Mouse (Mus musculus) embryonic facial prominence, embryonic 11.5 days (tissue): ENCODE measurements around the gene Acta2. TPM values are rescaled to one million over a fixed set of nuclear protein-coding genes. Genes with fewer than 3 reads are reported as not detected.

Experiments used
- ATAC-seq: fragments of 200-750 bp; cut with Nextera tagmentation; replicated peaks from 2 replicates; pipeline ENCODE4 v1.8.0; 2017; ENCODE audit warnings: low read depth; ENCODE audit not compliant: insufficient number of reproducible peaks, low FRiP score, low TSS enrichment
- DNase-seq: peaks from one replicate; pipeline ENCODE4 v3.0.0-alpha.2; 2015; ENCODE audit warnings: low spot score
- H3K27ac ChIP-seq: fragments of 300-500 bp; sonication (generic); replicated peaks from 2 replicates; pipeline ENCODE4 v1.5.1; 2014; ENCODE audit warnings: mild to moderate bottlenecking, low read depth, low read length, control low read depth
- H3K27me3 ChIP-seq: fragments of 300-500 bp; sonication (generic); 2 replicates; pipeline ENCODE4 v1.6.1; 2014; ENCODE audit warnings: mild to moderate bottlenecking, low read length, moderate library complexity, mixed read lengths; ENCODE audit not compliant: control insufficient read depth, insufficient read depth
- H3K36me3 ChIP-seq: fragments of 300-500 bp; sonication (generic); replicated peaks from 2 replicates; pipeline ENCODE4 v1.6.1; 2014; ENCODE audit warnings: low read depth, mild to moderate bottlenecking, low read length, moderate library complexity, mixed read lengths; ENCODE audit not compliant: control insufficient read depth, insufficient read depth
- H3K4me1 ChIP-seq: fragments of 300-500 bp; sonication (generic); 2 replicates; pipeline ENCODE4 v1.6.1; 2014; ENCODE audit warnings: low read length, mixed read lengths; ENCODE audit not compliant: control insufficient read depth, insufficient read depth
- H3K4me2 ChIP-seq: fragments of 300-500 bp; sonication (generic); 2 replicates; pipeline ENCODE4 v1.6.1; 2014; ENCODE audit warnings: low read depth, mild to moderate bottlenecking, control low read depth, low read length, moderate library complexity
- H3K4me3 ChIP-seq: fragments of 300-500 bp; sonication (generic); 2 replicates; pipeline ENCODE4 v1.5.1; 2014; ENCODE audit warnings: low read depth, low read length, control low read depth
- H3K9ac ChIP-seq: fragments of 300-500 bp; sonication (generic); replicated peaks from 2 replicates; pipeline ENCODE4 v1.6.1; 2014; ENCODE audit warnings: mild to moderate bottlenecking, control low read depth, low read length
- H3K9me3 ChIP-seq: fragments of 300-500 bp; sonication (generic); replicated peaks from 2 replicates; pipeline ENCODE4 v1.6.1; 2016; ENCODE audit warnings: mild to moderate bottlenecking, low read length, inconsistent platforms, mixed read lengths; ENCODE audit not compliant: control insufficient read depth
- WGBS: fragments of 180-500 bp; shearing (Covaris S2); extraction: QIAGEN DNeasy Blood & Tissue Kit; methylation state at CpG from one replicate; pipeline ENCODE4 v1.1.7; 2014; 5-methylcytosine and 5-hydroxymethylcytosine counted together
- polyA plus RNA-seq: library from polyadenylated mRNA; unstranded; fragments of >200 nt; fragmentation: Nextera tagmentation; extraction: Ambion mirVana; gene quantifications from 2 replicates; pipeline ENCODE4 v1.2.1, GENCODE M21; 2014

Gene Acta2
- polyA plus RNA-seq, 1 experiment from 2014 or later, result 59.8 TPM

DNA sequence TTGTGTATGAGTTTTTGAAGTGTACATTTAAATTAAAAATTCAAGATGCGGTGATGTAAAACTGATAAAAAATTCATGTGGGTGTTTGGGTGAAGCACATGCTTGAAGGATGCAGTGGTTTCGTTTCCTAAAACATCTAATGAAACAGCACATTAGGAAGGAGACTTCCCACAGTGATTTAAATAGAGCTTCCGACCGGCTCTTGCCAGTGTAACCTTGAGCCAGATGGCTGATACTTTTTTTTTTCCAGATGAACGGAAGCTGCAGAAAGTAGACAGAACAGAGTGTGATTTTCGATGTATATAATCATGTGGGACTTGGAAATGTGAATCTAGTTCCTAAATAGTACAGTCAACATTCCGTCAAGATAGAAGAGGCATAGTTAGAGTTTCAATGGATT is 23.8 kb downstream of the Acta2 start:
- no peak overlapping the region for H3K4me2 ChIP-seq

GRCm38 (mm10) chr19:34222805-34223204 is 32.6 kb downstream of the Acta2 start:
- no peak overlapping the region for H3K27ac ChIP-seq
- H3K4me1 ChIP-seq, result no peaks in the 10 kb centered on the region
- no peaks in the 10 kb centered on the region for H3K9me3 ChIP-seq
- no peak for ATAC-seq
- H3K36me3 ChIP-seq, result no peaks in the 10 kb centered on the region
- no peak for DNase-seq
- H3K4me3 ChIP-seq, result no peak overlapping the region
- H3K9ac ChIP-seq, result no peak overlapping the region
- H3K27me3 ChIP-seq, result no peaks in the 10 kb centered on the region
- WGBS, result 86% methylated on average over 3 of the region's 3 CpGs
- H3K4me2 ChIP-seq, result no peak overlapping the region

More for the DNA sequence above, 23.8 kb downstream of the Acta2 start:
- no peak overlapping the region for H3K4me3 ChIP-seq
- H3K9me3 ChIP-seq, result no peaks in the 10 kb centered on the region
- H3K36me3 ChIP-seq, result no peaks in the 10 kb centered on the region
- ATAC-seq (no peak), DNase-seq (no peak)
- no peak overlapping the region for H3K9ac ChIP-seq
- no peak overlapping the region for H3K27ac ChIP-seq
- H3K27me3 ChIP-seq, result no peaks in the 10 kb centered on the region
- 70% methylated on average over 7 of the region's 7 CpGs for WGBS
- no peaks in the 10 kb centered on the region for H3K4me1 ChIP-seq

GRCm38 (mm10) chr19:34220732-34221380 is 34.5 kb downstream of the Acta2 start:
- no peaks in the 10 kb centered on the region for H3K9me3 ChIP-seq
- H3K36me3 ChIP-seq, result no peaks in the 10 kb centered on the region
- H3K4me3 ChIP-seq, result no peak overlapping the region
- 80% methylated on average over 2 of the region's 3 CpGs for WGBS
- ATAC-seq, result no peak
- H3K27ac ChIP-seq, result no peak overlapping the region
- no peak overlapping the region for H3K9ac ChIP-seq
- no peak for DNase-seq
- H3K27me3 ChIP-seq, result no peaks in the 10 kb centered on the region
- no peak overlapping the region for H3K4me2 ChIP-seq
- no peaks in the 10 kb centered on the region for H3K4me1 ChIP-seq

DNA sequence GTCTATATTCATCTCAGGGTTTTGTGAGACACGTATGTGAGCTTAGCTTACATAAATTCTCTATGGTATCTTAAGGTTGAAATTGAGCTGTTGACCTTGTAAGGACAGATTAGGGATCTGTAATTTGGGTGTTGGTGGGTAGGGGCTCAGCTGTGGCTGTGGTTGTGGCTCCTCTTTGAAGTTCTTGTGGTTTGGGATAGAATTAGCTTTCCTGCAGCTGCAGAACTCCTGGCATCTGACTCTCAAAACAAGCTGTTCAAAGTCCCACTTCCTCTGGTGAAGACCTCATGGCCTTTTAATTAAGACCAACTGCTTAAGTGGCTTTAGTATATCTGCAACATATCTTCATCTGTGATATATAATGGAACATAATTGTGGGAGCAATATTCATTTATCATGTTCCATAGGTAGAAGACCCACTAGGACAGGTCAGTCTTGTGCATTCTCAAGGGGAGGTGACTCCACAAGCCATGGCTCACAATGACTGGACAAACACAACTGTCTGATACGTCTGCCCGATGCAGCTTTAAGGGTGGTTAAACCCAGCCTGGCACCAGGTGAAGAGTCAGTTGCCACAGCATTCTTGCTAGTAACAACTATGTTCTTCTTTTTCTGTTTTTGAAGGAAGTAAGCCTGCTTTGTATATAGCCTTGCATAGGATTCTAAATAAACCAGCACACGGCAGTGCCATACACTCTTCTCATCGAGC is 36.0 kb downstream of the Acta2 start:
- H3K4me2 ChIP-seq, result no peak overlapping the region
- no peak overlapping the region for H3K27ac ChIP-seq
- ATAC-seq (no peak), DNase-seq (no peak)
- H3K36me3 ChIP-seq, result no peaks in the 10 kb centered on the region
- no peak overlapping the region for H3K9ac ChIP-seq
- WGBS, result 73% methylated on average over 5 of the region's 5 CpGs
- H3K9me3 ChIP-seq, result no peaks in the 10 kb centered on the region
- no peaks in the 10 kb centered on the region for H3K4me1 ChIP-seq
- H3K4me3 ChIP-seq, result no peak overlapping the region
- no peaks in the 10 kb centered on the region for H3K27me3 ChIP-seq

DNA sequence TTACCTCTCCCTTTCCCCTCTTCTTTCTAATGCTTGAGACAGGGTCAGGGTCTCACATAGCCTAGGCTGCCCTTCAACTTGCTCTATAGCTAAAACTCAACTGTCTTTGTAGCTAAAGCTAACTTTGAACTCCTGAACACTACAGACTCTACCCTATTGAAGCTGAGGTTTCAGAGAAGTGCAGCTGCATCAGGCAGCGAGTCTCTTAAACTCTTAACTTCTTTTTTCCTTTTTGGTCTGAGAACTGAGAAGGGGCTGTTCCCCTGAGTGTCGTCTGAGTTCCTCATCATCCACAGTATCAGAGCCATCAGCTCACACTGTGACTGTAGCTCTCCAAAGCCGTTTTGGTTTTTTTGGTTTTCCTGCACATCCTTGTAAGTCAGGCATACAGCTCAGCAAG is 37.6 kb downstream of the Acta2 start:
- Histone ChIP-seq H3K9me3 (no peaks in the 10 kb centered on the region), H3K27me3 (no peaks in the 10 kb centered on the region), H3K4me3 (no peak overlapping the region), H3K4me1 (no peaks in the 10 kb centered on the region), H3K9ac (no peak overlapping the region), H3K27ac (no peak overlapping the region), H3K4me2 (no peak overlapping the region), H3K36me3 (no peaks in the 10 kb centered on the region)
- WGBS, result 69% methylated on average over 3 of the region's 3 CpGs
- no peak for ATAC-seq
- DNase-seq, result no peak

DNA sequence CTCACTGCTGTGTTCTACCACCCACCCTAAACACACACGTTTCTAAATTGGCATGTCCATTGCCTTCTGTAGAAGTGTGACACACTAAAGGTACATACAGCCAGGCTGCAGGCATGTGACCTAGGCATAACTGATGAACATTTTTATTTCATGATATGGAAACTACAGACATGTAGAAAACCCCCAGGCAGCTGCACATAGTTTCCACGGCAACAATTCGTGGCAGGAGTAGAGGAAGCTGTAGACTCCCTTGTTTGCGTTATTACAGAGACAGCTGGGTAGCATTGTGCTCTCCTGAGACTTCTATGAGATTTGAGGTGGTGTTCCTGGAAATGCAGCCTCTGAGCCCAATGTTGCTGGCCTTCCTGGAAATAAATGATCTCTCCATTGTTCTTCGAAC is 38.4 kb downstream of the Acta2 start:
- DNase-seq (no peak), ATAC-seq (no peak)
- Histone ChIP-seq H3K27ac (no peak overlapping the region), H3K4me3 (no peak overlapping the region), H3K9ac (no peak overlapping the region), H3K36me3 (no peaks in the 10 kb centered on the region), H3K4me1 (no peaks in the 10 kb centered on the region), H3K27me3 (no peaks in the 10 kb centered on the region), H3K4me2 (no peak overlapping the region), H3K9me3 (no peaks in the 10 kb centered on the region)
- 78% methylated on average over 5 of the region's 5 CpGs for WGBS

DNA sequence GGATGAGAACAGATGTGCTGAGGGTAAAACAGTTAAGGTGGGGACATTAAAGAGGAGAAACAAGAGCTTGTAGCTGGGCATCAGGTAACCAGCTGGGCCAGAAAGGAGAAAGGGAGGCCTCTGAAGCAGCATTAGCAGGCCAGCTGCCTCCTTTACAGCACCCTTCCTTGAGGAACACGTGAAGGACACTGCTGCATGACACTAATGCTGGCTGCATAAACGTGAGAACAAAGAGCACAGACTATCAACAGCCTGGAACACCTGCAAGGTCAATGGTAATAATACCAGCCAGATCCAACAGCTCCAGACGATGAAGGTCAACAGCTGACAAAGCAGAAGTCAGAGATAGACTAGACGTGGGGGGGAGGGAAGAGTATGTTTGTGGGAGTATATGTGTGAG is 41.3 kb downstream of the Acta2 start:
- Histone ChIP-seq H3K9ac (no peak overlapping the region), H3K27ac (no peak overlapping the region), H3K4me1 (no peaks in the 10 kb centered on the region), H3K27me3 (no peaks in the 10 kb centered on the region), H3K36me3 (no peaks in the 10 kb centered on the region), H3K4me2 (no peak overlapping the region), H3K4me3 (no peak overlapping the region), H3K9me3 (no peaks in the 10 kb centered on the region)
- WGBS, result 58% methylated on average over 4 of the region's 4 CpGs
- DNase-seq (no peak), ATAC-seq (no peak)

DNA sequence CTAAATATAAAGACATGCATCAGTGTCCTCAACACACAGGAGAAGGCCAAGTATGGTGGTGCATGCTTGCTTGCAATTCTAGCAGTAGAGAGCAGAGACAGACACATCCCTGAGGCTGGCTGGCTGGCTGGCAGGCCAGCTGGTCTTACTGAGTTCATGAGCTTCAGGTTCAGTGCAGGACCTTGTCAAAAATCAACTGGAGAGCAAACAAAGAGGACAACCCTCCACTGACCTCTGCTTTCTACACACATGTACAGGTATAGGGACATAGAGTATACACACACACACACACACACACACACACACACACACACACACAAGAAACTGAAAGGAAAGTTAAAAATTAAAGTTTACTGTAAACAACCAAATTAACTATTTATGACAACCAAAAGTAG is 42.1 kb downstream of the Acta2 start:
- H3K36me3 ChIP-seq, result no peaks in the 10 kb centered on the region
- no peak overlapping the region for H3K4me3 ChIP-seq
- DNase-seq (no peak), ATAC-seq (no peak)
- no peak overlapping the region for H3K27ac ChIP-seq
- H3K9me3 ChIP-seq, result no peaks in the 10 kb centered on the region
- no peaks in the 10 kb centered on the region for H3K4me1 ChIP-seq
- H3K9ac ChIP-seq, result no peak overlapping the region
- H3K27me3 ChIP-seq, result no peaks in the 10 kb centered on the region
- no peak overlapping the region for H3K4me2 ChIP-seq
